Mouse (Mus musculus): Measurements from ENCODE around the gene Cxcr5.

Cxcr5 gene

DNA sequence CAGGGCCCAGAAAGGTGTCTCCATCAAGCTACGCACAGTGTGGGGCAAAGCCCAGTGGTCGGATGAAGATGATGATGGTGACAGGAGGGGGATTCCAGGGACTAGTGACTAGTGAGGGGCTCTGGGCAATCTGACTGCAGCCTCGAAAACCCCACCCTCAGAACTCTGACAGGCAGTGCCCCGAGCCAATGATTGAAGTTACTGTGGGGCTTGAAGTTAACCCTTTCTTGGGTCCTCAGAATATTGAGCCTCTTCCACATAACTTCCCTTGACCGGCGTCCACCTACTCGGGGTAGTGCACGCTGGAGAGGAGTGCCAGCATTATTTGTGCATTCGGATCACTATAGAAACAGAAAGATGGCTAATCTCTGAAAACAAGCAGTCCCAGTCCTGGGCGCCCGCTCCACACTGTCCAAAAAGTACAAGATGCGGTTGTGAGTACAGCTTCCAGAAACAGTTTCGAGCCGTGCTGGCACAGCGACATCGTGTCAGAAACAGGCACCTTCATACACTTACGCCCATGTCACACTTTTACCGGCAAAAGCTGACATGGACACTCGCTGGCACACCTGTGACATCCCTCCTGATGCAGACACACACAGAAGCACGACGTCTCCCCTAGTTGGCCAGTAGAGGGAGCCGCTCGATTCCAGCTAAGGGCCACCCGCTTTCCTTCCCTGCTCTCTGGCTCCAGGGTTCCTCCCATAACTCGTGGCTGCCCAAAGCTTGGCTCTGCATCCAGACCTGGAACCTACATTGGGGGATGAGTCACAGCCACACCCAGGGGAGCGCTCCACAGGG lies 81.8 kb downstream of the Cxcr5 start:
- DNase-seq (ENCODE audit: low spot score), result peak; percentile 80

DNA sequence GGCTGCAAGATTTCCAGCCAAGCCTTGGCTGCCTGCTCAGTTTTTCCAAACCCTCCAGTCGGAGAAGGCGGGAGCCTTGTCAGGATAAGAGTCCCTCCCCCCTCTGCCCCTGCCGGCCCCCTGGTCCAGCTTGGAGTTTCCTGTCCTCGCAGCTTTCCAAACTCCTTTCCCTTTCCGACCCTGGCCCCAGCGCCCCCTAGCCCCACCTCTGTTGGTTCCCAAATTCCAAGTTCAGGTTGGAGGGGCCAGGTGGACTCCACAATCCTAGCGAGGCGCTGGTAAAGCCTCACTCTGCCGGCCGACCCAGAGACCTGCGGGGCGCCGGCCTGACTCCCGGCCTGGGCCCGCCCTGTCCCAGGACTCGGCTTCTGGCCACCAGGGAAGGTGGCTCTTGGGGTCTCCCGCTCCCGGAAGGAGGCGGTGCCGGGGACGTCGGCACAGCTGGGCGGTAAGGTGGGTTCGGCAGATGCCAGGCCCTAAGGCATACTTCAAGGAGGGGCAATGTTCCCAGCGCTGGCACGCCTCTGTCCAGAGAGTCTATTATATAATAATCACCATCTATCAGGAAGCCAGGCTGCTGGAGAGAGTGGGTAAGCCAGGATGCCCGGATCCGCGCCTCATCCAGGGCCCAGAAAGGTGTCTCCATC lies 82.6 kb downstream of the Cxcr5 start:
- peak; percentile 77 for DNase-seq (ENCODE audit: low spot score)

DNA sequence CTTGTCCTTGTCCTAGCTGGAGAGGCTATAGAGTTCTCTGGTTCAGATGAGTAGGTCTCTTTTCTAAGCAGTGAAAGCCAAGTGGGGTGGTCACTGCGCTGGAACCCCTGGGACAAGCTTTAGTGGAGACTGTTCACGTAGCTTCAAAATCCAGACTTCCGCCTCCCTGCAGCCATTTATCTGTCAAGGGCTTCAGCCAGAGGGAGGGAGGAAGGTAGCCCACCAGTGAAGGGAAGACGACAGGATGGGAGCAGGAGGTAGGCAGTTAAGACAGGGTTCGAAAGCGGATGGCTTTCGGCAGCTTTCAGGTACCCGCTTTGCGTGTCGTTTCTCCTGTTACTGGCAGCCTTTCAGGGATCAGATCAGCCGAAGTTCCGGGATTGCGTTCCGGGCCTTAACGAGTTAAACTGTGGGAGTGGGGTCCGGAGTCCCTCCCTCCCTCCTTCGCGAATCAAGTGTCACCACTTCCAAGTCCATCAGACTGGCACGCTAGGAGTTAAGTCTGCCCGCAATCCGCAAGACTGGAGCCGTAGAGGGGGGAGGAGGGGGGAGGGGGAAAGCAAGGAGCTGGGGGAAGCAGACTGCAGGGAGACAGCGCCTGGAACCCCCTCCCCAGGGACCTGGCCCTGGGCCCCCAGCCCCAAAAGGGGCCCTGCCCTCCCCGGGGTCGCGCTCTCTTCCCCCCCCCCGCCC lies 83.3 kb downstream of the Cxcr5 start:
- peak; percentile 50 for DNase-seq (ENCODE audit: low spot score)

DNA sequence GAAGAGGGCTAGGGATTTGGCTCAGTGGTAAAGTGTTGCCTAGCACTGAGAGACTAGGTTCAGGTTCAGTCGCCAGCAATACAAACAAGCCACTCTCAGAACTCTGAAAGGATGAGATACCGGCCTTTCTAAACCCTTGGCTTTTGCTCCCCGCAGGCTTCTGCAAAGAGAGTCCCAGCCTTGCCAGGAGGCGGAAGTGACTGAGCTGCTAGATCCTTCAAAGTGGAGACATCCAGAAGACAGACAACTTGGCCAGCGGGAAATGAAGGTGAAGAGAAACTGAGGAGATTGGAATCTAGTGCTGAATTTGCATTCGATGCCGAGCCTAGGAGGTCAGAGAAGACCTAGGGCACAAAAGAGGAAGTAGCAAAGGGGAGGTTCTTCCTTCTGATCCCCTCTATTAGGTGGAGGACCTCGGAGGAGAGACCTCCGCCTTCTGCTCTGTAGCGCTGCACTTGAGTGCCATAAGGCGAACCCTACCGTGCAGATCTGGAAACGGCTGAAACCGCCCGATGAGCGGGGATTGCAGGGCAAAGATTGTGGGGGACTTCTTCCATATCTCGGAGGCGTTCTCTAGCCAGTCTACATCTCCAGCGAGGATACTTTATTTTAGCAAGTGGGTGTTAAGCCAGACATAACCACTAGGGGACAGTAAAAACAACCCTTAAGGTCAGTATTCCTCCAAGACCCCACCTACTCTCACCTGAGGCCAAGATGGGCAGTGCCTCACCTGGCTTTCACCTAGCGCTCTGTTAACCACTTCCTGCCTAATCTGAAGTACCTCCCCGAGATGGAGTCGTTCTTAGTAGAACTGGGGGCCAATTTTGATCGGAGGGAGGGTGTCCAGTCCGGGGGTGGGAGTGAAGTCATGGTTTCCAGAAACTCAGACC lies 84.1 kb downstream of the Cxcr5 start:
- DNase-seq (ENCODE audit: low spot score), result no peak

DNA sequence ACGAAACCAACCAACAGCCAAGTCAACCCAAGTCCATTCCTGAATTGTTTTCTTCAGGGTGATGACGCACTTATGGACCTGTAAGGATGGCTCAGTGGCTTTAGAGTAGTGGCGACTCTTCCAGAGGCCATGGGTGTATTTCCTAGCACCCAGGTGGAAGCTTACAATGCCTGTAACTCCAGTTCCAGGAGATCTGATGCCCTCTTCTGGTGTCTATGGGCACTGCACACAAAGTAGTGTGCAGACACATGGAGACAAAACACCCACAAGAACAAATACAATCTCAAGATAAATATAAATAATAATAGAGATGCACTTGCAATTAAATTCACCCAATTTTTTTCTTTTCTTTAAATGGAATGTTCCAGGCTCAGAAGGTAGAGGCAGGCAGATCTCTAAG lies 85.7 kb downstream of the Cxcr5 start:
- DNase-seq (ENCODE audit: low spot score), result no peak

DNA sequence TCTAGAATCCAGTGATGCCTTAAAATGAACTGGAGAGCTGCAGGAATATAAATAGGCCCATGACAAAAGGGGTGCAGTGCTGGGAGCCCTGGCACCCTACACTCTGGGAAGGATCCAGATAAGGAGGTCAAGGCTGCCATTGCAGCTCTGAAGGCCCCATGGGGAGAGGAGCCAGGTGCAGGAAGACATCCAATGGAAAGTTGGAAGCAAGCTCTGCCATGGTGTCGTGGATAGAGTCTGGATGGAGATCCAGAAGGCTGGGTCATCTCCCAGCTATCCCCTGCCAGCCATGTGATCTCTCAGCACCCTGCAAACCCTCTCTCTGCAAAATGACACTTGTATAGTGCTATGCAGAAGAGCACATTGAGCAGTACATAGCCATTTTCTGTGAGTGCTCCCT lies 87.3 kb downstream of the Cxcr5 start:
- DNase-seq (ENCODE audit: low spot score), result no peak

DNA sequence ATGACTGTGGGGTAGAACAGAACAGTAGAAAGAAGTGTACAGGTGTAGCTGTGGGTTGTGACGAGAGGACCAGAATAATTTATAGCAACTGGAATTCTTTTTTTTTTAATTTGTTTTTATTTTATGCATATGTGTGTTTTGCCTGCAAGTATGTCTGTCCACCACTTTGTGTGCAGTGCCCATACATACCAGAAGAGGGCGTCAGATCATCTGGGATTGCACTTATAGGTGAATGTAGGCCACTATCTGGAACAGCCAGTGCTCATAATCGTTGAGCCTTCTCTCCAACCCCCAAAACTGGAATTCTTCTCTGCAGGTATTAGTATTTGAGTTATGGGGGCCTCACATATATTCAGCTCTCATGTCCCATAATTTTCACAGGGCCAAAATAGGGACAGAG lies 88.5 kb downstream of the Cxcr5 start:
- no peak for DNase-seq (ENCODE audit: low spot score)

DNA sequence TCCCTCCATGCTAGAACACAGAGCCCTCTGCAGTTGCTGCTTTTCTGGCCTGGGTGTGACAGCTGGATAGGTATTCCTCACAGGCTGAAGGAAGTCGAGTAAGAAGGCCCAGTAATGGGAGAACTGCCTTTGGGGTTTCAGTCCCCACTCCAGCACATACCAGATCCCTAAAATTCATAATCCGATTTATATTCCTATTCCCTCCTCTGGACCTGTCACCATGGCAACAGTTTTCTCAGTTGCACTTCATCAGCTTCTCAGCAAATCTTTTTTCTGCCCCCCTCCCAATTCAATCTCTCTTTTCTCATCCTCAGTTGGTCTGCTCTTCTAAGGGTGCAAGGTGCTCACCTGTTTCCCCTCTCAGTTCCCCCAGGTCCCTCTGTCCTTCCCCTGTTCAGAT lies 92.9 kb downstream of the Cxcr5 start:
- DNase-seq (ENCODE audit: low spot score), result no peak

DNA sequence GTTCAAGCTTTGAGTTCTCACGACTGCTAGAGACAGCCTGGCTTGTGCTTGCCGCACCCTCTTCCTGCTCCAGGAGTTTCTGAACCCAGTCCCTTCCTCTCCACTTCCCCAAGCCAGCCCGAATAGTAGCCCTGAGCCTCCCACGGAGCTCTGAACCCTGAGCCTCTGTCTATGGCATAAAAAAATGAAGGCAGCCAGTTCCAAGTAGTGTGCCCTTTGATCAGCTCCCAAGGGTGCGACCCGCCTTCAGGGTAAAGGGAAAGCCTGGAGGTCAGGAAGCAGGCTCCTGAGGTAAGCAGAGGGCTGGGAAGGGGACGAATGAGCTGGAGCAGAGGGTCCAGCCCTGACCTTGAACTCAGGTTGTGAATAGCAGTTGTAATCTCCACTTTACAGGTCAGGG lies 93.5 kb downstream of the Cxcr5 start:
- DNase-seq (ENCODE audit: low spot score), result no peak

DNA sequence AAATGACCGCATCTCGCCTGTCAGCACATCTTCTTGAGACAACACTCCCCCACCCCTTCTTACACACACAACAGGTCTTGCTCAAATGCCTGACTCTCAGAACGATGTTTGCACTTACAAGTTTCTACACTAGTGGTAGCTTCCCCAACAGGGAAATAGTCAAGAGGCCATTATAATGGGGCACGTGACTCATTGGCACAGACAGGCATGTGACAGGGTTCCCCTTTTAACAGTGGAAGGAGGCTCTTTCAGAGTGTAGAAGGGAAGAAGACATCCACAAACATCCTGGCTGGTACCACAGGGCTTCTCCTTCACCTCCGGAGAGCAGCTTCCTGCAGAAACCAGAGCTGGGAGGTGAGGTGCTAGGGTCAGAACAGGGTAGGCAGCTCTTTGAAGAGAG lies 99.7 kb downstream of the Cxcr5 start:
- DNase-seq (ENCODE audit: low spot score), result no peak

Data from ovary, adult 18-20 months (tissue).